ENCODE assay signal across 25 mouse cellular contexts in genomic region chr2:169584745-169585456, GRCm38 (mm10). TPM values are rescaled to one million over a fixed set of nuclear protein-coding genes. Genes with fewer than 3 reads are reported as not detected.
DNase-seq lines count a peak whose midpoint lies in the region; ATAC-seq lines count a peak whose summit lies in the region.
"Had no signal": no experiment of that assay in that cellular context is flagged by ENCODE, and none has a peak within 500 bp of the region (broad histone marks: within the 10 kb centered on the region; RNA-seq: fewer than 3 reads in every experiment).

No protein-coding gene starts in this region.

- peak overlapping the region; percentile 8; the same call in 1 of the 2 replicates for H3K4me3 ChIP-seq in kidney, embryonic 15.5 days (replicated peaks)
- no peak overlapping the region for H3K4me3 ChIP-seq in embryonic facial prominence, embryonic 14.5 days (ENCODE audit: low read depth, low read length)
- H3K4me3 ChIP-seq in forebrain, embryonic 15.5 days: no peak overlapping the region
- no peak overlapping the region for H3K4me3 ChIP-seq in midbrain, embryonic 16.5 days (ENCODE audit: low read depth, low read length)
- H3K4me3 ChIP-seq: heart, embryonic 10.5 days; liver, embryonic 15.5 days; stomach, embryonic 15.5 days had no signal

- H3K36me3 ChIP-seq in kidney, embryonic 15.5 days: no peaks in the 10 kb centered on the region
- H3K36me3 ChIP-seq in embryonic facial prominence, embryonic 14.5 days (ENCODE audit: control insufficient read depth, insufficient read depth, low read length): no peaks in the 10 kb centered on the region
- H3K36me3 ChIP-seq in forebrain, embryonic 15.5 days: no peaks in the 10 kb centered on the region
- no peaks in the 10 kb centered on the region for H3K36me3 ChIP-seq in midbrain, embryonic 16.5 days (ENCODE audit: control insufficient read depth, insufficient read depth, low read length)
- H3K36me3 ChIP-seq: G1E; heart, embryonic 10.5 days; liver, embryonic 15.5 days; stomach, embryonic 15.5 days had no signal

- H3K4me1 ChIP-seq in kidney, embryonic 15.5 days: peaks cover 20% of the 10 kb centered on the region
- H3K4me1 ChIP-seq in embryonic facial prominence, embryonic 14.5 days (ENCODE audit: control insufficient read depth, insufficient read depth, low read length): 0 out of 2 replicates have a peak, but pooled peaks cover 3% of the 10 kb centered on the region
- H3K4me1 ChIP-seq in forebrain, embryonic 15.5 days: peaks cover 11% of the 10 kb centered on the region
- H3K4me1 ChIP-seq in midbrain, embryonic 16.5 days (ENCODE audit: control insufficient read depth, insufficient read depth, low read length): peaks cover 6% of the 10 kb centered on the region
- H3K4me1 ChIP-seq: liver, embryonic 15.5 days; megakaryocyte, embryonic 14.5 days had no signal

- WGBS in kidney, embryonic 15.5 days: 22% methylated on average over 15 of the region's 15 CpGs
- WGBS in embryonic facial prominence, embryonic 14.5 days: 46% methylated on average over 15 of the region's 15 CpGs
- WGBS in forebrain, embryonic 15.5 days: 32% methylated on average over 15 of the region's 15 CpGs
- 30% methylated on average over 15 of the region's 15 CpGs for WGBS in midbrain, embryonic 16.5 days

- H3K9ac ChIP-seq in kidney, embryonic 15.5 days: no peak overlapping the region
- no peak overlapping the region for H3K9ac ChIP-seq in embryonic facial prominence, embryonic 14.5 days (ENCODE audit: low read depth, low read length)
- H3K9ac ChIP-seq in forebrain, embryonic 15.5 days (replicated peaks): no peak overlapping the region
- H3K9ac ChIP-seq in midbrain, embryonic 16.5 days (ENCODE audit: low read depth, low read length): no peak overlapping the region; the same call in 1 of the 2 replicates
- H3K9ac ChIP-seq: liver, embryonic 15.5 days; stomach, embryonic 15.5 days had no signal

- no peaks in the 10 kb centered on the region for H3K9me3 ChIP-seq in kidney, embryonic 15.5 days (replicated peaks)
- no peaks in the 10 kb centered on the region for H3K9me3 ChIP-seq in embryonic facial prominence, embryonic 14.5 days (ENCODE audit: control insufficient read depth, low read length)
- no peaks in the 10 kb centered on the region for H3K9me3 ChIP-seq in forebrain, embryonic 15.5 days
- H3K9me3 ChIP-seq in midbrain, embryonic 16.5 days (replicated peaks; ENCODE audit: control insufficient read depth, low read length, poor library complexity, severe bottlenecking): no peaks in the 10 kb centered on the region
- H3K9me3 ChIP-seq: heart, embryonic 10.5 days; liver, embryonic 15.5 days; stomach, embryonic 15.5 days had no signal

- ATAC-seq in kidney, embryonic 15.5 days (replicated peaks; ENCODE audit: low FRiP score): no peak; the same call in 1 of the 2 replicates
- 0 out of 2 replicates have a peak, but pooled peaks have one; percentile 18 for ATAC-seq in embryonic facial prominence, embryonic 14.5 days (ENCODE audit: low read depth)
- ATAC-seq in forebrain, embryonic 15.5 days (replicated peaks): 0 out of 2 replicates have a peak, but pooled peaks have one; percentile 23
- ATAC-seq in midbrain, embryonic 16.5 days: peak; percentile 72

- no peak for DNase-seq in kidney, postnatal 25 days
- no peak for DNase-seq in embryonic facial prominence, embryonic 14.5 days (ENCODE audit: low spot score)
- DNase-seq in c-Kit-positive CD71-positive TER-119-positive erythroid progenitor cells, embryonic 14.5 days (ENCODE audit: low spot score): no peak
- no peak for DNase-seq in gastrocnemius, postnatal 36 days
- DNase-seq: cerebellum, adult 9-11 months; gastrocnemius, postnatal 25 days; heart, postnatal 10 days; kidney, postnatal 4 days; lung, postnatal 10 days; right cerebral cortex, postnatal 14 days had no signal

- intact Hi-C loops in gastrocnemius, postnatal 36 days (cut with DNase I): no loop called here

- no peaks in the 10 kb centered on the region for H3K27me3 ChIP-seq in kidney, embryonic 15.5 days
- no peaks in the 10 kb centered on the region for H3K27me3 ChIP-seq in embryonic facial prominence, embryonic 14.5 days (replicated peaks; ENCODE audit: control insufficient read depth, insufficient read depth, low read length)
- no peaks in the 10 kb centered on the region for H3K27me3 ChIP-seq in forebrain, embryonic 15.5 days
- no peaks in the 10 kb centered on the region for H3K27me3 ChIP-seq in midbrain, embryonic 16.5 days (ENCODE audit: control insufficient read depth, insufficient read depth, low read depth, low read length)
- H3K27me3 ChIP-seq: liver, embryonic 15.5 days; megakaryocyte, embryonic 14.5 days; stomach, embryonic 15.5 days had no signal

- H3K4me2 ChIP-seq in kidney, embryonic 15.5 days: peak overlapping the region; percentile 50
- peak overlapping the region; percentile 19; the same call in 1 of the 2 replicates for H3K4me2 ChIP-seq in embryonic facial prominence, embryonic 14.5 days (ENCODE audit: low read depth, low read length)
- H3K4me2 ChIP-seq in forebrain, embryonic 15.5 days (replicated peaks): peak overlapping the region; percentile 2; the same call in 1 of the 2 replicates
- H3K4me2 ChIP-seq in midbrain, embryonic 16.5 days (ENCODE audit: low read length): no peak overlapping the region
- H3K4me2 ChIP-seq: liver, embryonic 15.5 days; stomach, embryonic 15.5 days had no signal

- peak overlapping the region; percentile 60; the same call in 1 of the 2 replicates for H3K27ac ChIP-seq in kidney, embryonic 15.5 days
- no peak overlapping the region for H3K27ac ChIP-seq in embryonic facial prominence, embryonic 14.5 days (replicated peaks; ENCODE audit: low read depth, low read length)
- H3K27ac ChIP-seq in forebrain, embryonic 15.5 days (replicated peaks): no peak overlapping the region
- H3K27ac ChIP-seq in midbrain, embryonic 16.5 days (ENCODE audit: low read length): no peak overlapping the region
- H3K27ac ChIP-seq: heart, embryonic 10.5 days; liver, embryonic 15.5 days had no signal

RNA-seq across cellular contexts. Expression of gene Gm11011, which starts 2.6 kb away (rescaled TPM):
- not detected in 2 replicates for polyA plus RNA-seq in kidney, embryonic 15.5 days (2015; fragmentation: Nextera tagmentation; extraction: Ambion mirVana)
- polyA plus RNA-seq in embryonic facial prominence, embryonic 14.5 days (2014; fragmentation: Nextera tagmentation; extraction: Ambion mirVana): not detected in 2 replicates
- polyA plus RNA-seq in forebrain, embryonic 15.5 days (2015; fragmentation: Nextera tagmentation; extraction: Ambion mirVana): not detected in 2 replicates
- polyA plus RNA-seq in midbrain, embryonic 16.5 days (2015; fragmentation: Nextera tagmentation; extraction: Ambion mirVana): not detected in 2 replicates
- total RNA-seq in gastrocnemius, postnatal 36 days (2021): not detected
- total RNA-seq: adrenal gland, postnatal 4 days; G1E; gastrocnemius, postnatal 25 days; heart, postnatal 10 days; layer of hippocampus, postnatal 14 days; left cerebral cortex, postnatal 10 days had no signal
- polyA plus RNA-seq: G1E; heart, embryonic 10.5 days; intestine, embryonic 14.5 days; limb, embryonic 14.5 days; liver, embryonic 15.5 days; spleen, adult 2 months; stomach, embryonic 15.5 days; thymus, postnatal 0 days had no signal

RNA-seq across cellular contexts. Expression of gene Tshz2, which starts 47.9 kb away (rescaled TPM):
- 14.5 and 17.8 TPM in 2 replicates for polyA plus RNA-seq in kidney, embryonic 15.5 days (2015; fragmentation: Nextera tagmentation; extraction: Ambion mirVana)
- polyA plus RNA-seq in embryonic facial prominence, embryonic 14.5 days (2014; fragmentation: Nextera tagmentation; extraction: Ambion mirVana): 8.5 and 9.3 TPM in 2 replicates
- polyA plus RNA-seq in forebrain, embryonic 15.5 days (2015; fragmentation: Nextera tagmentation; extraction: Ambion mirVana): 9.0 and 9.4 TPM in 2 replicates
- polyA plus RNA-seq in midbrain, embryonic 16.5 days (2015; fragmentation: Nextera tagmentation; extraction: Ambion mirVana): 22.8 and 23.3 TPM in 2 replicates
- total RNA-seq in gastrocnemius, postnatal 36 days (2021): 10 to 100 TPM in 1 of 2 experiments, 1 to 10 TPM in 1; 9.4 to 10.7 TPM
- polyA plus RNA-seq: G1E had no signal
